Mouse (Mus musculus) liver, embryonic 11.5 days (tissue): ENCODE data around the gene Il12a. TPM values are rescaled to one million over a fixed set of nuclear protein-coding genes. Genes with fewer than 3 reads are reported as not detected.
"Not testable (repeated sequence)": the region's sequence is repeated elsewhere in the genome, so short reads cannot be mapped to it uniquely, and the experiment has no call there.

Experiments used
- ATAC-seq: fragments of 200-750 bp; cut with Nextera tagmentation; replicated peaks from 2 replicates; pipeline ENCODE4 v1.8.0; 2017; ENCODE audit warnings: moderate number of reproducible peaks, mild to moderate bottlenecking, moderate TSS enrichment, moderate library complexity; ENCODE audit not compliant: low FRiP score
- DNase-seq: peaks from one replicate; pipeline ENCODE4 v3.0.0-alpha.2; 2017; ENCODE audit warnings: low spot score
- H3K27ac ChIP-seq: fragments of 300-500 bp; sonication (generic); 2 replicates; pipeline ENCODE4 v1.5.1; 2014; ENCODE audit warnings: mild to moderate bottlenecking, low read depth, low read length, control low read depth
- H3K27me3 ChIP-seq: fragments of 300-500 bp; sonication (generic); replicated peaks from 2 replicates; pipeline ENCODE4 v1.6.1; 2014; ENCODE audit warnings: low read length, mixed read lengths; ENCODE audit not compliant: control insufficient read depth, insufficient read depth
- H3K36me3 ChIP-seq: fragments of 300-500 bp; sonication (generic); 2 replicates; pipeline ENCODE4 v1.6.1; 2014; ENCODE audit warnings: mild to moderate bottlenecking, low read length, moderate library complexity, mixed read lengths; ENCODE audit not compliant: control insufficient read depth, insufficient read depth
- H3K4me1 ChIP-seq: fragments of 300-500 bp; sonication (generic); replicated peaks from 2 replicates; pipeline ENCODE4 v1.6.1; 2014; ENCODE audit warnings: low read length, mixed read lengths; ENCODE audit not compliant: control insufficient read depth, insufficient read depth
- H3K4me2 ChIP-seq: fragments of 300-500 bp; sonication (generic); 2 replicates; pipeline ENCODE4 v1.6.1; 2014; ENCODE audit warnings: mild to moderate bottlenecking, control low read depth, moderate library complexity
- H3K4me3 ChIP-seq: fragments of 300-500 bp; sonication (generic); 2 replicates; pipeline ENCODE4 v1.5.1; 2014; ENCODE audit warnings: low read depth, low read length, control low read depth
- H3K9ac ChIP-seq: fragments of 300-500 bp; sonication (generic); 2 replicates; pipeline ENCODE4 v1.6.1; 2014; ENCODE audit warnings: low read depth, low read length, control low read depth
- H3K9me3 ChIP-seq: fragments of 300-500 bp; sonication (generic); 2 replicates; pipeline ENCODE4 v1.6.1; 2016; ENCODE audit warnings: low read length, inconsistent platforms, mixed read lengths; ENCODE audit not compliant: control insufficient read depth
- WGBS: fragments of 180-500 bp; shearing (Covaris S2); extraction: QIAGEN DNeasy Blood & Tissue Kit; methylation state at CpG from one replicate; pipeline ENCODE4 v1.1.7; 2014; 5-methylcytosine and 5-hydroxymethylcytosine counted together
- polyA plus RNA-seq: library from polyadenylated mRNA; unstranded; fragments of >200 nt; fragmentation: Nextera tagmentation; extraction: Ambion mirVana; gene quantifications from 2 replicates; pipeline ENCODE4 v1.2.1, GENCODE M21; 2014

The Il12a gene
- polyA plus RNA-seq, 1 experiment from 2014 or later = 4.2 TPM

- Histone ChIP-seq H3K36me3 (no peaks in the 10 kb centered on the region), H3K9ac (no peak overlapping the region), H3K4me3 (no peak overlapping the region), H3K4me2 (no peak overlapping the region), H3K4me1 (no peaks in the 10 kb centered on the region), H3K27me3 (no peaks in the 10 kb centered on the region), H3K27ac (no peak overlapping the region), H3K9me3 (no peaks in the 10 kb centered on the region)
- ATAC-seq = no peak
- DNase-seq = no peak
- 56% methylated on average over 3 of the region's 3 CpGs for WGBS
Measured at GRCm38 (mm10) chr3:68743472-68743732, 53.0 kb downstream of the Il12a start.

DNA sequence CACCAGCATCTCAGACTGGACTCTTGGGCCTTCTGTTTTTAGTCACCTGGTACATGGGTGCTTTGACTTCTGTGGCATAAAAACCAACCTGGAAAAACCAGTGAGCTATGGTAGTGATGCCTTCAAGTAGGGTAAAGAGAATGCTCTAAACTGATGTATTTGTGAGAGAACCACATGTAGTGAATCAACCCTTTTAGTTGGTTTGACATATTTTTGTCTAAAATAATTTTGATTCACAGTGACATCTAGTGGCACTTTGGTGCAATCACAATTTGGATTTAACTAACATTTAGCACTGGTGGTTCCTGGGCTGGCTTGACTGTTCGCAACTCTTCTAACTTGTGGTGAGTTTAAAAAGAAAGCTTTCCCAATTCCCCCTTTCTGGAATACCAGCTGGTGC, 53.7 kb downstream of the Il12a start:
- H3K27me3 ChIP-seq = no peaks in the 10 kb centered on the region
- DNase-seq = no peak
- H3K9ac ChIP-seq = no peak overlapping the region
- H3K9me3 ChIP-seq = no peaks in the 10 kb centered on the region
- no peak overlapping the region for H3K4me2 ChIP-seq
- no peak for ATAC-seq
- 68% methylated on average over 1 of the region's 1 CpGs for WGBS
- no peaks in the 10 kb centered on the region for H3K36me3 ChIP-seq
- H3K4me3 ChIP-seq = no peak overlapping the region
- H3K4me1 ChIP-seq = no peaks in the 10 kb centered on the region
- no peak overlapping the region for H3K27ac ChIP-seq

GRCm38 (mm10) chr3:68745033-68745432, 54.6 kb downstream of the Il12a start:
- WGBS = 85% methylated on average over 5 of the region's 5 CpGs

GRCm38 (mm10) chr3:68746282-68746681, 55.8 kb downstream of the Il12a start:
- not testable (repeated sequence) for H3K36me3 ChIP-seq, DNase-seq, H3K4me1 ChIP-seq, H3K9me3 ChIP-seq, H3K27me3 ChIP-seq, H3K9ac ChIP-seq, H3K4me2 ChIP-seq, ATAC-seq, H3K4me3 ChIP-seq, H3K27ac ChIP-seq
- WGBS = 85% methylated on average over 4 of the region's 4 CpGs

More at GRCm38 (mm10) chr3:68745033-68745432, 54.6 kb downstream of the Il12a start:
- no peaks in the 10 kb centered on the region for H3K27me3 ChIP-seq
- no peak overlapping the region for H3K27ac ChIP-seq
- no peaks in the 10 kb centered on the region for H3K4me1 ChIP-seq
- no peaks in the 10 kb centered on the region for H3K9me3 ChIP-seq
- no peak overlapping the region for H3K4me2 ChIP-seq
- DNase-seq (no peak), ATAC-seq (no peak)
- H3K36me3 ChIP-seq = no peaks in the 10 kb centered on the region
- H3K9ac ChIP-seq = no peak overlapping the region
- H3K4me3 ChIP-seq = no peak overlapping the region

Other genes with a start within 250 kb of the Il12a start
- gene 1110032F04Rik, start 178.9 kb downstream of the Il12a start, polyA plus RNA-seq = 3.2 and 3.8 TPM in 2 replicates